Mouse (Mus musculus): ENCODE measurements around the gene Foxk2. TPM values are rescaled to one million over a fixed set of nuclear protein-coding genes. Genes with fewer than 3 reads are reported as not detected.
"Not testable (repeated sequence)": the region's sequence is repeated elsewhere in the genome, so short reads cannot be mapped to it uniquely, and the experiment has no call there.

The Foxk2 gene
- polyA plus RNA-seq, 1 experiment from 2014 or later, result 14.3 TPM

DNA sequence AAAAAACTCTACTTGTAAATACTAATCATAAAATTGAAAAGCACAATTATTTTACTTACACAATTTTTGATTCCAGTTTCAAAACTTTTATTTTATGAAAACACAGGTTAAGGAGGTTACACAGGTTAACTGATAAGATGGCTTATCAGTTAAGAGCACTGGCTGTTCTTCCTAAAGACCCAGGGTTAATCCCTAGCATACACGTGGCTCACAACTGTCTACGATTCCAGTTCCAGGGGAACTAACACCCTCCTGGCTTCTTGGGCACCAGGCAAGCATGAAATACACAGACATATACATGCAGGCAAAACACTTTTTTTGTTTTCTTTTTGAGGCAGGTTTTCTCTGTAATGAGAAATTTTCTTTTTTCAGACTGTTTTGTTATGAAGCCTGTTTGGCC lies 88.4 kb downstream of the Foxk2 start:
- Histone ChIP-seq H3K4me3 (replicated peaks; ENCODE audit: low read length) (no peak overlapping the region), H3K9me3 (ENCODE audit: control insufficient read depth, low read length) (no peaks in the 10 kb centered on the region), H3K9ac (replicated peaks; ENCODE audit: low read depth, low read length) (no peak overlapping the region), H3K27ac (ENCODE audit: low read length) (no peak overlapping the region), H3K27me3 (replicated peaks; ENCODE audit: control insufficient read depth, insufficient read depth, low read length) (no peaks in the 10 kb centered on the region), H3K4me1 (replicated peaks; ENCODE audit: control insufficient read depth, insufficient read depth, low read length) (peaks cover 13% of the 10 kb centered on the region), H3K4me2 (ENCODE audit: low read length) (no peak overlapping the region), H3K36me3 (ENCODE audit: control insufficient read depth, insufficient read depth) (0 out of 2 replicates have a peak, but pooled peaks cover 4% of the 10 kb centered on the region)
- no peak for ATAC-seq
- WGBS, result 100% methylated on average over 2 of the region's 2 CpGs

GRCm38 (mm10) chr11:121348727-121349126 lies 88.9 kb downstream of the Foxk2 start:
- not testable (repeated sequence) for H3K9ac ChIP-seq (replicated peaks; ENCODE audit: low read depth, low read length); ATAC-seq
- 76% methylated on average over 3 of the region's 3 CpGs for WGBS

GRCm38 (mm10) chr11:121353326-121354090 lies 93.7 kb downstream of the Foxk2 start:
- Histone ChIP-seq H3K9me3 (ENCODE audit: control insufficient read depth, low read length) (no peaks in the 10 kb centered on the region), H3K27ac (ENCODE audit: low read length) (peak overlapping the region; percentile 84), H3K4me3 (replicated peaks; ENCODE audit: low read length) (peak overlapping the region; percentile 95), H3K27me3 (replicated peaks; ENCODE audit: control insufficient read depth, insufficient read depth, low read length) (no peaks in the 10 kb centered on the region), H3K36me3 (ENCODE audit: control insufficient read depth, insufficient read depth) (no peaks in the 10 kb centered on the region), H3K9ac (replicated peaks; ENCODE audit: low read depth, low read length) (peak overlapping the region; percentile 93), H3K4me1 (replicated peaks; ENCODE audit: control insufficient read depth, insufficient read depth, low read length) (peaks cover 23% of the 10 kb centered on the region), H3K4me2 (ENCODE audit: low read length) (peak overlapping the region; percentile 92)
- WGBS, result 3% methylated on average over 41 of the region's 41 CpGs
- ATAC-seq, result no peak; the same call in 1 of the 2 replicates

More at GRCm38 (mm10) chr11:121348727-121349126, 88.9 kb downstream of the Foxk2 start:
- H3K27me3 ChIP-seq (replicated peaks; ENCODE audit: control insufficient read depth, insufficient read depth, low read length); H3K36me3 ChIP-seq (ENCODE audit: control insufficient read depth, insufficient read depth); H3K4me2 ChIP-seq (ENCODE audit: low read length); H3K27ac ChIP-seq (ENCODE audit: low read length); H3K4me3 ChIP-seq (replicated peaks; ENCODE audit: low read length); H3K9me3 ChIP-seq (ENCODE audit: control insufficient read depth, low read length): not testable (repeated sequence)
- peaks cover 17% of the 10 kb centered on the region for H3K4me1 ChIP-seq (replicated peaks; ENCODE audit: control insufficient read depth, insufficient read depth, low read length)

DNA sequence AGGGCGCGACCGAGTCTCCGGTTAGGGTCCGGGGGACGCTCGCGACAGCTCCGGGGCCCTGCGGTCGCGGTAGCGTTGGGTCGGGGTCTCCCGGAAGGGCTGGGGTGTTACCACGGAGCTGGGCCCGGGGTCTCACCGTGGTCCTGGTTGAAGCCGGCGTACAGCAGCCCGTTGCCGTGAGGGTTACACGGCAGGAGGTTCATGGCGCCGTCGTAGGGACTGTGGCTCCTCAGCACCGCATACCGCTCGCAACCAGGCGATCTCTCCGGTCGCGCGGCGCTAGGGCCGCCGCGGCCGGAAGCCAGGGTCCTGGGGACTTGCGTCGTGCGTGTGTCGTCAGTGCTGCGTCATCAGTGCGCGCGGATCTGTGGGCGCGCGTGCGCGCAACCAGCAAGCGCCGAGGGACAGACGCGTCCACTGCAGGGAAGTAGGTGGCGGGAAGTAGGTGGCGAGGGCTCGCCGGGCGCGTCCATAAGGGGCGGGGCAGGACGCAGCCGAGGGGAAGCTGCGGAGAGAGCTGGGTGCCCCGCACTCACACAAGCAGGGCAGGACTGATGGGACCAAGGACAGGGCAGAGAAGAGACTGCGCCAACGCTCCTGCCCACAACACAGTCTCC lies 94.4 kb downstream of the Foxk2 start, which contains the start of gene Wdr45b:
Gene Wdr45b, minus strand, starts transcription at position 355 of the 617 bp plus-strand sequence.
- under 1% methylated on average over 69 of the region's 69 CpGs for WGBS
- Histone ChIP-seq H3K36me3 (ENCODE audit: control insufficient read depth, insufficient read depth) (no peaks in the 10 kb centered on the region), H3K4me3 (replicated peaks; ENCODE audit: low read length) (peak within 1 kb of the TSS; percentile 95), H3K4me1 (replicated peaks; ENCODE audit: control insufficient read depth, insufficient read depth, low read length) (peaks cover 23% of the 10 kb centered on the region), H3K27me3 (replicated peaks; ENCODE audit: control insufficient read depth, insufficient read depth, low read length) (no peaks in the 10 kb centered on the region), H3K9ac (replicated peaks; ENCODE audit: low read depth, low read length) (peak within 1 kb of the TSS; percentile 93), H3K27ac (ENCODE audit: low read length) (peak within 1 kb of the TSS; percentile 84), H3K9me3 (ENCODE audit: control insufficient read depth, low read length) (no peaks in the 10 kb centered on the region), H3K4me2 (ENCODE audit: low read length) (peak within 1 kb of the TSS; percentile 92)
- peak; percentile 97 for ATAC-seq

Other genes starting within 250 kb of the Foxk2 start
- not detected in 2 replicates for gene Cd7, start 220.6 kb upstream of the Foxk2 start, polyA plus RNA-seq (2015; fragmentation: Nextera tagmentation; extraction: Ambion mirVana)
- gene Sectm1b, start 196.4 kb upstream of the Foxk2 start, polyA plus RNA-seq (2015; fragmentation: Nextera tagmentation; extraction: Ambion mirVana), result not detected in 2 replicates
- gene Sectm1a, start 178.8 kb upstream of the Foxk2 start, polyA plus RNA-seq (2015; fragmentation: Nextera tagmentation; extraction: Ambion mirVana), result not detected in 2 replicates
- not detected in 2 replicates for gene Tex19.2, start 141.3 kb upstream of the Foxk2 start, polyA plus RNA-seq (2015; fragmentation: Nextera tagmentation; extraction: Ambion mirVana)
- gene Tex19.1, start 113.8 kb upstream of the Foxk2 start, polyA plus RNA-seq (2015; fragmentation: Nextera tagmentation; extraction: Ambion mirVana), result not detected in 2 replicates
- 0.16 and 0.19 TPM in 2 replicates for gene Uts2r, start 99.7 kb upstream of the Foxk2 start, polyA plus RNA-seq (2015; fragmentation: Nextera tagmentation; extraction: Ambion mirVana)
- gene Hexdc, start 55.6 kb upstream of the Foxk2 start, polyA plus RNA-seq (2015; fragmentation: Nextera tagmentation; extraction: Ambion mirVana), result 14.8 and 22.9 TPM in 2 replicates
- 14.8 and 15.3 TPM in 2 replicates for gene Ogfod3, start 55.3 kb upstream of the Foxk2 start, polyA plus RNA-seq (2015; fragmentation: Nextera tagmentation; extraction: Ambion mirVana)
- 44.2 and 47.4 TPM in 2 replicates for gene Cybc1, start 30.7 kb upstream of the Foxk2 start, polyA plus RNA-seq (2015; fragmentation: Nextera tagmentation; extraction: Ambion mirVana)
- 108 and 114 TPM in 2 replicates for gene Narf, start 22.7 kb upstream of the Foxk2 start, polyA plus RNA-seq (2015; fragmentation: Nextera tagmentation; extraction: Ambion mirVana)
- 93.1 and 95.5 TPM in 2 replicates for gene Wdr45b, start 94.5 kb downstream of the Foxk2 start, polyA plus RNA-seq (2015; fragmentation: Nextera tagmentation; extraction: Ambion mirVana)
- gene Rab40b, start 128.3 kb downstream of the Foxk2 start, polyA plus RNA-seq (2015; fragmentation: Nextera tagmentation; extraction: Ambion mirVana), result 7.5 and 9.6 TPM in 2 replicates
- gene Fn3krp, start 161.4 kb downstream of the Foxk2 start, polyA plus RNA-seq (2015; fragmentation: Nextera tagmentation; extraction: Ambion mirVana), result 7.8 and 10.1 TPM in 2 replicates
- gene Fn3k, start 174.9 kb downstream of the Foxk2 start, polyA plus RNA-seq (2015; fragmentation: Nextera tagmentation; extraction: Ambion mirVana), result 4.1 and 5.1 TPM in 2 replicates
- gene Tbcd, start 192.0 kb downstream of the Foxk2 start, polyA plus RNA-seq (2015; fragmentation: Nextera tagmentation; extraction: Ambion mirVana), result 60.2 and 61.9 TPM in 2 replicates